Mouse (Mus musculus): ENCODE results near the gene Trim72. TPM values are rescaled to one million over a fixed set of nuclear protein-coding genes. Genes with fewer than 3 reads are reported as not detected.

Gene Trim72
- polyA plus RNA-seq, 1 experiment = 2.1 TPM

GRCm38 (mm10) chr7:128045640-128046039 lies 41.9 kb downstream of the Trim72 start:
- H3K4me1 ChIP-seq (ENCODE audit: control insufficient read depth, insufficient read depth, low read length) = no peaks in the 10 kb centered on the region
- no peak for TF ChIP-seq CTCF (IDR thresholded peaks at IDR 0.05; ENCODE audit: borderline replicate concordance, insufficient read depth, low read depth, low read length)
- no peak for TF ChIP-seq POLR2A (IDR thresholded peaks at IDR 0.05; ENCODE audit: borderline replicate concordance, insufficient read depth, low read length)
- no peaks in the 10 kb centered on the region for H3K27me3 ChIP-seq (ENCODE audit: control insufficient read depth, insufficient read depth, low read length)
- H3K4me3 ChIP-seq (replicated peaks; ENCODE audit: insufficient read depth, low read depth, low read length) = no peak overlapping the region
- no peak overlapping the region for H3K27ac ChIP-seq (ENCODE audit: insufficient read depth, low read length)
- DNase-seq = no peak
- 74% methylated on average over 2 of the region's 2 CpGs for WGBS

DNA sequence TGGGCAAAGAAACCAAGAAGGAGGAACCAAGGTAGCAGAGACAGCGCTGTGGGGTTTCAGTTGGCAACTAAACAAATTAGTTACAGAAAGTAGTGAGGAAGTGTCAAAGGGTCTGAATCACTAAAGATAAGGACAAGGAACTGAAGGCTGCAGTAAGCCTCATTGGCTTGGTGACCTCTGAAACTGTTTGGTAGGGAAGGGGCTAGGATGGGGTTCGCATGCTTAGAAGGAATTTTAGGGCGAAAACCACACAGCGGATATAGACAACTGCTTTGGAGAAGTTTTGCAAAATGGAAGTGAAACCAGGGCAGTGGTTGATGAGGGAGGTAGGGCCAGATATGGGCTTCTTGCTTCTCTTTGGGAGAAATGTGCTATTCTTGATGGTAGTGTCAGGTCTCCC lies 45.1 kb downstream of the Trim72 start:
- 93% methylated on average over 4 of the region's 4 CpGs for WGBS

DNA sequence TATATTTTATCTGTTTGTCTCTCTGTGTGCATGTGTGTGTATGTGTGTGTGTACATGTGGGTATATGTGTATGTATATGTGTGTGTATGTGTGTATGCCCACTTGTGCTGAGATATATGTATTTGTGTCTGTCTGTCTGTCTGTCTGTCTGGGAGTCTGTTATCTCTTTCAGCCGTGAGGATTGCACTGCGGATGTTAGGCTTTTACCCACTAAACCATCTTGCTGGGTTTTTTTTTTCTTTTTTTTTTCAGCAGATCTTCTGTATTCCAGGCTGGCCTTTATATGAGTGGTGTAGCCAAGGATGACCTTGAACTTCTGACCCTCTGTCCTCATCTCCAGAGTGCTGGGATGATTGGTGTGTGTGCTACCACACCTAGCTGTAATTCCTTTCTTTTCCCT lies 45.5 kb downstream of the Trim72 start:
- no peaks in the 10 kb centered on the region for H3K27me3 ChIP-seq (ENCODE audit: control insufficient read depth, insufficient read depth, low read length)
- no peak overlapping the region for H3K27ac ChIP-seq (ENCODE audit: insufficient read depth, low read length)
- WGBS = 88% methylated on average over 2 of the region's 2 CpGs
- H3K4me3 ChIP-seq (replicated peaks; ENCODE audit: insufficient read depth, low read depth, low read length) = no peak overlapping the region
- no peaks in the 10 kb centered on the region for H3K4me1 ChIP-seq (ENCODE audit: control insufficient read depth, insufficient read depth, low read length)
- DNase-seq = no peak
- TF ChIP-seq CTCF (IDR thresholded peaks at IDR 0.05; ENCODE audit: borderline replicate concordance, insufficient read depth, low read depth, low read length) (no peak), POLR2A (IDR thresholded peaks at IDR 0.05; ENCODE audit: borderline replicate concordance, insufficient read depth, low read length) (no peak)

More for the DNA sequence above, 45.1 kb downstream of the Trim72 start:
- Histone ChIP-seq H3K4me1 (ENCODE audit: control insufficient read depth, insufficient read depth, low read length) (no peaks in the 10 kb centered on the region), H3K27me3 (ENCODE audit: control insufficient read depth, insufficient read depth, low read length) (no peaks in the 10 kb centered on the region), H3K4me3 (replicated peaks; ENCODE audit: insufficient read depth, low read depth, low read length) (no peak overlapping the region), H3K27ac (ENCODE audit: insufficient read depth, low read length) (no peak overlapping the region)
- DNase-seq = no peak
- TF ChIP-seq CTCF (IDR thresholded peaks at IDR 0.05; ENCODE audit: borderline replicate concordance, insufficient read depth, low read depth, low read length) (no peak), POLR2A (IDR thresholded peaks at IDR 0.05; ENCODE audit: borderline replicate concordance, insufficient read depth, low read length) (no peak)

GRCm38 (mm10) chr7:128050739-128051138 lies 47.0 kb downstream of the Trim72 start:
- H3K4me3 ChIP-seq (replicated peaks; ENCODE audit: insufficient read depth, low read depth, low read length) = no peak overlapping the region
- WGBS = 74% methylated on average over 4 of the region's 4 CpGs
- H3K27ac ChIP-seq (ENCODE audit: insufficient read depth, low read length) = no peak overlapping the region
- H3K4me1 ChIP-seq (ENCODE audit: control insufficient read depth, insufficient read depth, low read length) = no peaks in the 10 kb centered on the region
- TF ChIP-seq CTCF (IDR thresholded peaks at IDR 0.05; ENCODE audit: borderline replicate concordance, insufficient read depth, low read depth, low read length) (no peak), POLR2A (IDR thresholded peaks at IDR 0.05; ENCODE audit: borderline replicate concordance, insufficient read depth, low read length) (no peak)
- no peak for DNase-seq
- no peaks in the 10 kb centered on the region for H3K27me3 ChIP-seq (ENCODE audit: control insufficient read depth, insufficient read depth, low read length)

- H3K4me3 ChIP-seq (replicated peaks; ENCODE audit: insufficient read depth, low read depth, low read length) = no peak overlapping the region
- WGBS = 90% methylated on average over 5 of the region's 5 CpGs
- H3K27ac ChIP-seq (ENCODE audit: insufficient read depth, low read length) = no peak overlapping the region
These were observed 49.3 kb downstream of the Trim72 start for GRCm38 (mm10) chr7:128053061-128053460.

GRCm38 (mm10) chr7:128056917-128057444 lies 53.2 kb downstream of the Trim72 start:
- 53% methylated on average over 3 of the region's 3 CpGs for WGBS
- no peaks in the 10 kb centered on the region for H3K4me1 ChIP-seq (ENCODE audit: control insufficient read depth, insufficient read depth, low read length)
- H3K4me3 ChIP-seq (replicated peaks; ENCODE audit: insufficient read depth, low read depth, low read length) = no peak overlapping the region
- no peaks in the 10 kb centered on the region for H3K27me3 ChIP-seq (ENCODE audit: control insufficient read depth, insufficient read depth, low read length)
- no peak for DNase-seq
- no peak overlapping the region for H3K27ac ChIP-seq (ENCODE audit: insufficient read depth, low read length)
- TF ChIP-seq CTCF (IDR thresholded peaks at IDR 0.05; ENCODE audit: borderline replicate concordance, insufficient read depth, low read depth, low read length) (no peak), POLR2A (IDR thresholded peaks at IDR 0.05; ENCODE audit: borderline replicate concordance, insufficient read depth, low read length) (no peak)

More at GRCm38 (mm10) chr7:128053061-128053460, 49.3 kb downstream of the Trim72 start:
- no peak for TF ChIP-seq POLR2A (IDR thresholded peaks at IDR 0.05; ENCODE audit: borderline replicate concordance, insufficient read depth, low read length)
- TF ChIP-seq CTCF (IDR thresholded peaks at IDR 0.05; ENCODE audit: borderline replicate concordance, insufficient read depth, low read depth, low read length) = no peak
- Histone ChIP-seq H3K27me3 (ENCODE audit: control insufficient read depth, insufficient read depth, low read length) (no peaks in the 10 kb centered on the region), H3K4me1 (ENCODE audit: control insufficient read depth, insufficient read depth, low read length) (no peaks in the 10 kb centered on the region)
- no peak for DNase-seq

- Histone ChIP-seq H3K4me3 (replicated peaks; ENCODE audit: insufficient read depth, low read depth, low read length) (no peak overlapping the region), H3K27me3 (ENCODE audit: control insufficient read depth, insufficient read depth, low read length) (no peaks in the 10 kb centered on the region), H3K4me1 (ENCODE audit: control insufficient read depth, insufficient read depth, low read length) (no peaks in the 10 kb centered on the region), H3K27ac (ENCODE audit: insufficient read depth, low read length) (no peak overlapping the region)
- WGBS = 80% methylated on average over 8 of the region's 8 CpGs
- TF ChIP-seq CTCF (IDR thresholded peaks at IDR 0.05; ENCODE audit: borderline replicate concordance, insufficient read depth, low read depth, low read length) (no peak), POLR2A (IDR thresholded peaks at IDR 0.05; ENCODE audit: borderline replicate concordance, insufficient read depth, low read length) (no peak)
- DNase-seq = no peak
These were observed 54.1 kb downstream of the Trim72 start for GRCm38 (mm10) chr7:128057860-128058259.

- TF ChIP-seq CTCF (IDR thresholded peaks at IDR 0.05; ENCODE audit: borderline replicate concordance, insufficient read depth, low read depth, low read length) (no peak), POLR2A (IDR thresholded peaks at IDR 0.05; ENCODE audit: borderline replicate concordance, insufficient read depth, low read length) (no peak)
- 68% methylated on average over 7 of the region's 7 CpGs for WGBS
- Histone ChIP-seq H3K27me3 (ENCODE audit: control insufficient read depth, insufficient read depth, low read length) (no peaks in the 10 kb centered on the region), H3K4me3 (replicated peaks; ENCODE audit: insufficient read depth, low read depth, low read length) (no peak overlapping the region), H3K27ac (ENCODE audit: insufficient read depth, low read length) (no peak overlapping the region), H3K4me1 (ENCODE audit: control insufficient read depth, insufficient read depth, low read length) (no peaks in the 10 kb centered on the region)
- DNase-seq = no peak
These were observed 54.8 kb downstream of the Trim72 start for GRCm38 (mm10) chr7:128058576-128058975.

All from cerebellum, adult 2 months (tissue).